Mouse (Mus musculus): ENCODE results near the gene Gm4871.

The Gm4871 gene

GRCm38 (mm10) chr5:144990481-144990880 lies 42.1 kb downstream of the Gm4871 start:
- no peak for DNase-seq (ENCODE audit: low read depth)

GRCm38 (mm10) chr5:144990051-144990450 lies 42.5 kb downstream of the Gm4871 start:
- no peak for DNase-seq (ENCODE audit: low read depth)

DNA sequence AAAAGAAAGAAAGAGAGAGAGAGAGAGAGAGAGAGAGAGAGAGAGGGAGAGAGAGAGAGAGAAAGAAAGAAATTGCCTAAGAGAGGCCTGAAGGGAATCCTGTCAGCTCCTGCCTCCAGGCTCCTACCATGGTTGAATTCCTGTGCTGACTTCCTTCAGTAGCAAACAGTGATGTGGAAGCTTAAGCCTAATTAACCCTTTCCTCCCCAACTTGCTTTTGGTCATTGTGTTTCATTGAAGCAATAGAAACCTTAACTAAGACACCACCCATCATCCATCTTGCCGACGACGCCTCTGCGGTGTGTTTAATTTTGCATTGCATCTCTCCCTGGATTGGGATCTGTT lies 43.5 kb downstream of the Gm4871 start:
- no peak for DNase-seq (ENCODE audit: low read depth)

DNA sequence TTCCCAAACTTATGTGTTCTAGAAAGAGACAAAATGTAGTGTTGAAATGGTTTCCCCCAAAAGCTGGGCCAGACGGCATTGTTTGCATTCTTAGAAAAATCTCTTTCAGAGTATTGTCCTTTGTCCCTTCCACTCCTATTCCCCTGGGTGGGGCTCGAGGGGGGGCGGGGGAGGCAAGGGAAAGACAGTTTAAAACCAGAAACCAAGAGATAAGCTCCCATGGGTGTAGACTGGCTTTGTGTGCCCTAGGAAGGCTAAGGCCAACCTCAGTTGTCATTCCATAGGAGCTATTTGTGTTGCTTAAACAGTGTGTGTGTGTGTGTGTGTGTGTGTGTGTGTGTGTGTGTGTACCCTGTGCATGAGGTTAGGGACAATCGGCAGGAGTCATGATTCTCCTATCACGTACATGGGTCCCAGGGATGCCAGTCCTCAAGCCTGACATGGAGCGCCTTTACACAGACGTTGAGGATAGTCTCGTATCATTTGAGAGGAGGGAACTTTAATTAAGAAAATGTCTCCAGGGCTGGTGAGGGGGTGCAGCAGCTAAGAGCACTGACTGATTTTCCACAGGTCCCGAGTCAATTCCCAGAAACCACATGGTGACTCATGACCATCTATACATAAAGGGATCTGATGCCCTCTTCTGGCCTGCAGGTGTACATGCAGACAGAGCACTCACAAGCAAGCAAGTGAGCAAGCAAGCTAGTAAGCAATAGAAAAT lies 44.1 kb downstream of the Gm4871 start:
- DNase-seq (ENCODE audit: low read depth) = peak; percentile 74

- DNase-seq (ENCODE audit: low read depth) = no peak
Measured at GRCm38 (mm10) chr5:144987561-144987960, 45.0 kb downstream of the Gm4871 start.

GRCm38 (mm10) chr5:144984839-144985238 lies 47.7 kb downstream of the Gm4871 start:
- no peak for DNase-seq (ENCODE audit: low read depth)

DNA sequence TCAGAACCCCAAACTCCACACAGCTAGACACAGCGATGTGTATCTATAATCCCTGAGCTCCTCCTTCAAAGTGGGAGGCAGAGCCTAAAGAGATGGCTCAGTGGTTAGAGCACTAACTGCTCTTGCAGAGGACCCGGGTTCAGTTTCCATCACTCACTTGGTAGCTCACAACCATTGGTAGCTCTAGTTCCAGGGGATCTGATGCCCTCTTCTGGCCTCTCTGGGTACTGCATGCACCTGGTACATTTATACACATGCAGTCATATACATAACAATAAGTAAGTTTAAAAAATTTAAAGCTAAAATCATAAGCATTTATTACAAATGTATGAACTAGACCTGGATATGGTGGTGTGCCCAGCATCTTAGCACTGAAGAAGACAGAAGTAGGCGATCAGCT lies 49.3 kb downstream of the Gm4871 start:
- DNase-seq (ENCODE audit: low read depth) = no peak

Measured in fibroblast of lung, adult 2 months (primary cell).